Mouse (Mus musculus) hindbrain, postnatal 0 days (tissue): Measurements from ENCODE around the gene Rfc5. TPM values are rescaled to one million over a fixed set of nuclear protein-coding genes. Genes with fewer than 3 reads are reported as not detected.
A peak's percentile ranks its signal among the peaks of the same experiment; 100 is the strongest.

Source experiments
- ATAC-seq: fragments of 200-750 bp; cut with Nextera tagmentation; 2 replicates; pipeline ENCODE4 v1.8.0; 2017; ENCODE audit warnings: mild to moderate bottlenecking, moderate TSS enrichment, moderate library complexity
- DNase-seq: peaks from one replicate; pipeline ENCODE4 v3.0.0-alpha.2; 2015; ENCODE audit warnings: low spot score
- H3K27ac ChIP-seq: fragments of 300-500 bp; sonication (generic); 2 replicates; pipeline ENCODE4 v1.5.1; 2014; ENCODE audit warnings: mild to moderate bottlenecking
- H3K27me3 ChIP-seq: fragments of 300-500 bp; sonication (generic); 2 replicates; pipeline ENCODE4 v1.6.1; 2014; ENCODE audit warnings: low read length, mixed read lengths; ENCODE audit not compliant: insufficient read depth
- H3K36me3 ChIP-seq: fragments of 300-500 bp; sonication (generic); 2 replicates; pipeline ENCODE4 v1.6.1; 2014; ENCODE audit warnings: low read length, mixed read lengths; ENCODE audit not compliant: insufficient read depth
- H3K4me1 ChIP-seq: fragments of 300-500 bp; sonication (generic); 2 replicates; pipeline ENCODE4 v1.6.1; 2014; ENCODE audit warnings: antibody characterized with exemption, low read length, mixed read lengths; ENCODE audit not compliant: insufficient read depth
- H3K4me2 ChIP-seq: fragments of 300-500 bp; sonication (generic); 2 replicates; pipeline ENCODE4 v1.6.1; 2014; ENCODE audit warnings: low read depth, mild to moderate bottlenecking, low read length, moderate library complexity, mixed read lengths
- H3K4me3 ChIP-seq: fragments of 300-500 bp; sonication (generic); 2 replicates; pipeline ENCODE4 v1.5.1; 2014; ENCODE audit warnings: low read length
- H3K9ac ChIP-seq: fragments of 300-500 bp; sonication (generic); replicated peaks from 2 replicates; pipeline ENCODE4 v1.6.1; 2014; ENCODE audit warnings: mild to moderate bottlenecking, low read length, moderate library complexity, mixed read lengths
- H3K9me3 ChIP-seq: fragments of 300-500 bp; sonication (generic); 2 replicates; pipeline ENCODE4 v1.6.1; 2016; ENCODE audit warnings: low read length, mixed read lengths
- CTCF ChIP-seq: IDR thresholded peaks from 2 replicates; pipeline ENCODE4 v1.5.1; 2016; ENCODE audit warnings: antibody characterized with exemption, control low read depth, low read depth
- WGBS: fragments of 180-500 bp; shearing (Covaris S2); extraction: QIAGEN DNeasy Blood & Tissue Kit; methylation state at CpG from one replicate; pipeline ENCODE4 v1.1.7; 2014; 5-methylcytosine and 5-hydroxymethylcytosine counted together
- polyA plus RNA-seq: library from polyadenylated mRNA; unstranded; fragments of >200 nt; fragmentation: Nextera tagmentation; extraction: Ambion mirVana; gene quantifications from 2 replicates; pipeline ENCODE4 v1.2.1, GENCODE M21; 2015
- total RNA-seq: library from RNA; depleted of rRNA; stranded (reverse); fragments of >200 nt; gene quantifications from 2 replicates; pipeline ENCODE4 v1.2.3, GENCODE M21; 2014

Rfc5 gene
- total and polyA plus RNA-seq, 2 experiments from 2014 or later = 16.6 to 26.5 TPM

- Histone ChIP-seq H3K9me3 (no peaks in the 10 kb centered on the region), H3K27ac (peak overlapping the region; percentile 20; the same call in 1 of the 2 replicates), H3K4me3 (no peak overlapping the region), H3K4me2 (no peak overlapping the region), H3K9ac (no peak overlapping the region), H3K4me1 (peaks cover 16% of the 10 kb centered on the region; the same call in 1 of the 2 replicates), H3K36me3 (peaks cover 18% of the 10 kb centered on the region), H3K27me3 (no peaks in the 10 kb centered on the region)
- DNase-seq (no peak), ATAC-seq (no peak)
- no peak for TF ChIP-seq CTCF
- 48% methylated on average over 15 of the region's 15 CpGs for WGBS
These were observed 25.6 kb downstream of the Rfc5 start for GRCm38 (mm10) chr5:117363066-117363782.

- Histone ChIP-seq H3K9me3 (no peaks in the 10 kb centered on the region), H3K36me3 (peaks cover 13% of the 10 kb centered on the region), H3K27ac (no peak overlapping the region), H3K4me1 (peaks cover 16% of the 10 kb centered on the region; the same call in 1 of the 2 replicates), H3K27me3 (no peaks in the 10 kb centered on the region), H3K4me2 (no peak overlapping the region), H3K4me3 (no peak overlapping the region), H3K9ac (no peak overlapping the region)
- DNase-seq (no peak), ATAC-seq (no peak)
- no peak for TF ChIP-seq CTCF
- 62% methylated on average over 4 of the region's 4 CpGs for WGBS
These were observed 27.3 kb downstream of the Rfc5 start for GRCm38 (mm10) chr5:117361590-117361989.

- Histone ChIP-seq H3K4me1 (peaks cover 16% of the 10 kb centered on the region; the same call in 1 of the 2 replicates), H3K9ac (no peak overlapping the region), H3K36me3 (peaks cover 8% of the 10 kb centered on the region), H3K4me3 (no peak overlapping the region), H3K27me3 (no peaks in the 10 kb centered on the region), H3K27ac (no peak overlapping the region; the same call in 1 of the 2 replicates), H3K4me2 (no peak overlapping the region), H3K9me3 (no peaks in the 10 kb centered on the region)
- no peak for ATAC-seq
- WGBS = 43% methylated on average over 13 of the region's 13 CpGs
- DNase-seq = no peak
- TF ChIP-seq CTCF = no peak
These were observed 28.0 kb downstream of the Rfc5 start for GRCm38 (mm10) chr5:117360631-117361541.

DNA sequence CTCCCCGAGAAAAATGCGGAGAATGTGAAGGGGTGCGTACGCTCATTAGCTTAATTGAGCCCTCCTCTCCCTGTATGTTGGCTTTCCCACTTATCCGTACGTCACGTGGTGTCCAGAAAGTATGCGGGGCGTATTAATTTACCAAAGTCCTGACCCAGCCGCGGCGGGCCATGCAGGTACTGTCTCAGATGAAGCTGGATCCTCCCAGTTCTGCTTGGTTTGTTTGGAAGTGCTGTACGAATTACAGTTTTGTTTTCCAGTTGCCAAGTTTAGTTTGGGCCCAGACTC, 28.7 kb downstream of the Rfc5 start:
- ATAC-seq (no peak), DNase-seq (no peak)
- H3K4me1 ChIP-seq = peaks cover 16% of the 10 kb centered on the region; the same call in 1 of the 2 replicates
- no peak overlapping the region for H3K9ac ChIP-seq
- H3K4me2 ChIP-seq = no peak overlapping the region
- no peaks in the 10 kb centered on the region for H3K27me3 ChIP-seq
- 49% methylated on average over 13 of the region's 13 CpGs for WGBS
- no peak for TF ChIP-seq CTCF
- peaks cover 6% of the 10 kb centered on the region for H3K36me3 ChIP-seq
- H3K9me3 ChIP-seq = no peaks in the 10 kb centered on the region
- no peak overlapping the region for H3K4me3 ChIP-seq
- H3K27ac ChIP-seq = no peak overlapping the region

- no peak for TF ChIP-seq CTCF
- no peaks in the 10 kb centered on the region for H3K27me3 ChIP-seq
- H3K9me3 ChIP-seq = no peaks in the 10 kb centered on the region
- no peak overlapping the region for H3K9ac ChIP-seq
- 43% methylated on average over 7 of the region's 7 CpGs for WGBS
- no peak for ATAC-seq
- peaks cover 16% of the 10 kb centered on the region; the same call in 1 of the 2 replicates for H3K4me1 ChIP-seq
- no peak overlapping the region for H3K4me3 ChIP-seq
- 0 out of 2 replicates have a peak overlapping the region, but pooled peaks have one; percentile 3 for H3K4me2 ChIP-seq
- no peak for DNase-seq
- no peak overlapping the region; the same call in 1 of the 2 replicates for H3K27ac ChIP-seq
- peaks cover 1% of the 10 kb centered on the region for H3K36me3 ChIP-seq
These were observed 29.2 kb downstream of the Rfc5 start for GRCm38 (mm10) chr5:117359497-117360227.

- 0 out of 2 replicates have a peak overlapping the region, but pooled peaks have one; percentile 98 for H3K9ac ChIP-seq
- H3K36me3 ChIP-seq = no peaks in the 10 kb centered on the region
- H3K27ac ChIP-seq = no peak overlapping the region
- TF ChIP-seq CTCF = peak; percentile 82
- ATAC-seq (peak; percentile 43; the same call in 1 of the 2 replicates), DNase-seq (peak; percentile 88)
- H3K27me3 ChIP-seq = no peaks in the 10 kb centered on the region
- H3K4me3 ChIP-seq = peak overlapping the region; percentile 98
- H3K9me3 ChIP-seq = no peaks in the 10 kb centered on the region
- H3K4me1 ChIP-seq = peaks cover 16% of the 10 kb centered on the region; the same call in 1 of the 2 replicates
- 38% methylated on average over 11 of the region's 11 CpGs for WGBS
- H3K4me2 ChIP-seq = peak overlapping the region; percentile 79
These were observed 30.1 kb downstream of the Rfc5 start for GRCm38 (mm10) chr5:117358725-117359124.
